Mouse (Mus musculus) C2C12 (cell line): ENCODE measurements around the gene Pgam5.

Experiments
- CEBPB ChIP-seq: IDR thresholded peaks from one replicate; pipeline ENCODE4 v1.6.1; 2011; ENCODE audit warnings: low read depth, mild to moderate bottlenecking, control low read depth, moderate library complexity
- CTCF ChIP-seq: IDR thresholded peaks from one replicate; pipeline ENCODE4 v1.5.1; 2011; ENCODE audit not compliant: control insufficient read depth, insufficient read depth, insufficient read length
- MAX ChIP-seq: IDR thresholded peaks from one replicate; pipeline ENCODE4 v1.6.1; 2011; ENCODE audit warnings: mild to moderate bottlenecking, control low read depth
- MYOG ChIP-seq: IDR thresholded peaks from one replicate; pipeline ENCODE4 v1.6.1; 2011; ENCODE audit not compliant: control insufficient read depth, insufficient read length; ENCODE audit errors: extremely low read depth
- USF1 ChIP-seq: IDR thresholded peaks from one replicate; pipeline ENCODE4 v1.6.1; 2011; ENCODE audit warnings: low read depth, mild to moderate bottlenecking, control low read depth, moderate library complexity

DNA sequence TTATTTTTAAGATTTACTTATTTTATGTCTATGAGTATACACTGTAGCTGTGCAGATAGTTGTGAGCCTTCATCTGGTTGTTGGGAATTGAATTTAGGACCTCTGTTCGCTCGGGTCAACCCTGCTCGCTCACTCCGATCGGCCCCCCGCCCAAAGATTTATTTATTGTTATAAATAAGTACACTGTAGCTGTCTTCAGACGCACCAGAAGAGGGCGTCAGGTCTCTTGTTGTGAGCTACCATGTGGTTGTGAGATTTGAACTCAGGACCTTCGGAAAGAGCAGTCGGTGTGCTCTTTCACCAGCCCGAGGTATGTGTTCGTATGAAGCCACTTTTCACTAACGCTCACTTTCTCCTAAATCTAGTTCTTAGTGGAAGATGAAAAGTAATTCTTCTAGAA is 38.1 kb downstream of the Pgam5 start:
- TF ChIP-seq CTCF = no peak
- TF ChIP-seq CEBPB = no peak
- no peak for TF ChIP-seq MAX
- no peak for TF ChIP-seq MYOG
- TF ChIP-seq USF1 = no peak
